ENCODE assay signal across 9 mouse cellular contexts in genomic region chr4:133212562-133213267, GRCm38 (mm10). TPM values are rescaled to one million over a fixed set of nuclear protein-coding genes. Genes with fewer than 3 reads are reported as not detected.
A peak's percentile ranks its signal among the peaks of the same experiment; 100 is the strongest.
DNase-seq lines count a peak whose midpoint lies in the region; ATAC-seq lines count a peak whose summit lies in the region.
"Had no signal": no experiment of that assay in that cellular context is flagged by ENCODE, and none has a peak within 500 bp of the region (broad histone marks: within the 10 kb centered on the region; RNA-seq: fewer than 3 reads in every experiment).

No protein-coding gene starts in this region.

- H3K36me3 ChIP-seq in hindbrain, embryonic 12.5 days, result no peaks in the 10 kb centered on the region

- peak; percentile 87 for ATAC-seq in hindbrain, embryonic 12.5 days (ENCODE audit: low FRiP score)

- H3K9me3 ChIP-seq in hindbrain, embryonic 12.5 days (replicated peaks), result no peaks in the 10 kb centered on the region

- H3K4me3 ChIP-seq in hindbrain, embryonic 12.5 days, result peak overlapping the region; percentile 77

- H3K27me3 ChIP-seq in hindbrain, embryonic 12.5 days, result peaks cover 59% of the 10 kb centered on the region

- peak; percentile 94 for DNase-seq in MN1 (ENCODE audit: low spot score)
- DNase-seq in cerebellum, postnatal 10 days, result peak; percentile 96 to 97
- DNase-seq in frontal cortex, postnatal 14 days (ENCODE audit: low spot score in 2 of 2), result peak; percentile 66 to 80
- DNase-seq in layer of hippocampus, postnatal 14 days (ENCODE audit: low spot score in 2 of 2), result peak; percentile 77 to 79
- peak; percentile 89 for DNase-seq in lung, postnatal 10 days
- peak; percentile 83 for DNase-seq in retina, embryonic 14.5 days (ENCODE audit: low spot score)
- DNase-seq in thymus, postnatal 4 days, result peak; percentile 75

- H3K4me2 ChIP-seq in hindbrain, embryonic 12.5 days (replicated peaks), result peak overlapping the region; percentile 95

- peak overlapping the region; percentile 61 for H3K9ac ChIP-seq in hindbrain, embryonic 12.5 days

- H3K4me1 ChIP-seq in hindbrain, embryonic 12.5 days, result peaks cover 25% of the 10 kb centered on the region

- no peak overlapping the region for H3K27ac ChIP-seq in hindbrain, embryonic 12.5 days
- H3K27ac ChIP-seq: macrophage had no signal

- 2% methylated on average over 44 of the region's 44 CpGs for WGBS in hindbrain, embryonic 12.5 days

RNA-seq across cellular contexts. Expression of gene Gpr3, which starts 0.4 kb away (rescaled TPM):
- 0.08 and 0.35 TPM in 2 replicates for polyA plus RNA-seq in hindbrain, embryonic 12.5 days (2016; fragmentation: Nextera tagmentation; extraction: Ambion mirVana)
- 1 to 10 TPM; 8.2 to 9.2 TPM for total RNA-seq in layer of hippocampus, postnatal 14 days (2021)
- polyA plus RNA-seq: macrophage had no signal

RNA-seq across cellular contexts. Expression of gene Cd164l2, which starts 0.8 kb away (rescaled TPM):
- polyA plus RNA-seq in hindbrain, embryonic 12.5 days (2016; fragmentation: Nextera tagmentation; extraction: Ambion mirVana), result 2.0 and 2.3 TPM in 2 replicates
- total RNA-seq in layer of hippocampus, postnatal 14 days (2021), result 1 to 10 TPM; 2.6 to 4.8 TPM
- polyA plus RNA-seq: macrophage had no signal

RNA-seq across cellular contexts. Expression of gene Map3k6, which starts 27.9 kb away (rescaled TPM):
- polyA plus RNA-seq in hindbrain, embryonic 12.5 days (2016; fragmentation: Nextera tagmentation; extraction: Ambion mirVana), result 1.9 and 2.3 TPM in 2 replicates
- 10 to 100 TPM in 1 of 2 experiments, 1 to 10 TPM in 1; 5.3 to 10.2 TPM for total RNA-seq in layer of hippocampus, postnatal 14 days (2021)

RNA-seq across cellular contexts. Expression of gene Sytl1, which starts 50.2 kb away (rescaled TPM):
- polyA plus RNA-seq in hindbrain, embryonic 12.5 days (2016; fragmentation: Nextera tagmentation; extraction: Ambion mirVana), result 0.67 and 1.2 TPM in 2 replicates
- total RNA-seq in layer of hippocampus, postnatal 14 days (2021), result under 1 TPM; 0.19 to 0.44 TPM
- polyA plus RNA-seq: macrophage had no signal
